Mouse (Mus musculus) gastrocnemius, postnatal 25 days (tissue): Measurements from ENCODE around the gene Gm4869. TPM values are rescaled to one million over a fixed set of nuclear protein-coding genes. Genes with fewer than 3 reads are reported as not detected.
A peak's percentile ranks its signal among the peaks of the same experiment; 100 is the strongest.

Experiments used
- DNase-seq: peaks from one replicate; pipeline ENCODE4 v3.0.0; 2022
- total RNA-seq, 2 experiments: library from RNA; stranded (reverse); gene quantifications; 1 replicate in 1 of 2; 2 replicates in 1 of 2; pipeline ENCODE4 v1.2.3; 2021

Gm4869 gene
- total RNA-seq, 2 experiments from 2014 or later: not detected

- DNase-seq: no peak
These were observed 19.5 kb downstream of the Gm4869 start for GRCm38 (mm10) chr5:140464943-140465342.

GRCm38 (mm10) chr5:140472336-140472735 lies 26.9 kb downstream of the Gm4869 start:
- DNase-seq: no peak

DNA sequence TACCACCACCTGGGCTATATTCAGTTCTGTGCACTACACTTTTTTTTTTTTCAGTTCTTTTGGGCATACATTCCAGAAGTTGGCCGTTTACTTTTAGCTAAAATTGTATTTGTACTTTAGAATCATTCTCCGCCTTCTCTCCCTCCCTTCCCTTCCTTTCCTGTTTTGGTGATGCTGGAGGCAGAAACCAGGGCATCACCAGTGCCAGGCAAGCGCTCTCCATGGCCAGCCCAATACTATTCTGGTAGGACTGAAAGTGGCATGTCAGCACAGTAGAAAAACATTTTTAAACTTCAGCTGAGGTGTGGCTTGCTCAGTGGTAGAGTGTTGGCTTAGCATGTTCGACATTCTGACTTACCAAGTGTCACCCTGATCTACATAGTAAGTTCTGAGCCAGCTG lies 36.0 kb downstream of the Gm4869 start:
- no peak for DNase-seq

DNA sequence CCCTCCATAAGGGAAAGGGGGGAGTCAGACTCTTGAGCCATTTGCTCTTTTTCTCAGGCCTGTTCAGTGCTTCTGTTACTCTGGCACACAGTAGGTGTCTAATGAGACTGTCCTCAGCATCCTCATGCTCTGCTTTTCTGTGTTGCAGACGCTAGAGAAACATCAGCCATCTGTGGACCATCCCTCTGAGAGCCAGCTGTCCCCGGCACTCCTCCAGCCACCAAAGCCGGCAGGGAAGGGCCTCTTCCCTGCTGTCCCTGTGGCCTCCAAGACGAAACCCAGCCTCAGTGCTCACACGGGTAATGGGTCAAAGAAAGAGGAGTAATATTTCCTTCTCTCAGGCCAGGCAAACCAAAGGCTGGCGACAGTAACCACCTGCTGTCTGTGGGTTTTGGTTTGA lies 45.7 kb downstream of the Gm4869 start:
- DNase-seq: no peak

GRCm38 (mm10) chr5:140492684-140493233 lies 47.3 kb downstream of the Gm4869 start:
- DNase-seq: no peak

GRCm38 (mm10) chr5:140498176-140498575 lies 52.7 kb downstream of the Gm4869 start:
- DNase-seq: no peak

- DNase-seq: no peak
These were observed 55.3 kb downstream of the Gm4869 start for GRCm38 (mm10) chr5:140500736-140501135.

DNA sequence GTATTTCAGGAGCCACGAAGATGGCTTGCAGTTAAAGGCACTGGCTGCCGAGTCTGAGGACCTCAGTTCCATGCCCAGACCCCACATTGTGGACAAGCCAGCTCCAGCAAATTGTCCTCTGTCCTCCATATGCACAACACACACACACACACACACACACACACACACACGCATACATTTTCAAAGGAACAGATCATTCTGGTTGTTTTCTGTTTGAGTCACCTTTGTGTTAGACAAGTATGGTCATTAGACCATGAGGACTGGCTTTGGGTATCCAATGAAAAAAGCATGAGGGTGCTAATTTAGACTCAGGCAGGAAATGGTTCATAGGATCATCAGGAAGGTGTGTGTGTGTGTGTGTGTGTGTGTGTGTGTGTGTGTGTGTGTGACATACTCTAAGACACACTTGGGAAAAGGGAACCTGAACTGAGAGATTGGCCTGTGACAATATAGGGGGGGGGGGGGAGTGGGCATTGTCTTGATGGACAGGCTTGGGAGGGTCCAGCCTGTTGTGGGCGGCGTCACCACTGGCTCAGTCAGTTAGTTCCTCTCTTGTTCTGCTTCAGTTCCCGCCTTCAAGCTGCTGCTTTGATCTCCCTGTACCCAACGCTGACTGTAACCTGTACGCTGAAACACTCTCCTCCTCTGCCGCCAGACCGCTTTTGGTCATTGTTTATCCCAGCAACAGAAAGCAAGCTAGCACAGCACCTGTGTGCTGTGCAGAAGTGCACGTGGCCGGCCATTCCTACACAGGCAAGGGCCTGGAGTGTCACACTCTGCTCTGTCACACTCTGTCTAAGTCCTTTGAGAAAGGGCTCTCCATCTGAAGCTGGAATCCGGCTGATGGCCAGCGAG lies 56.8 kb downstream of the Gm4869 start:
- no peak for DNase-seq

DNA sequence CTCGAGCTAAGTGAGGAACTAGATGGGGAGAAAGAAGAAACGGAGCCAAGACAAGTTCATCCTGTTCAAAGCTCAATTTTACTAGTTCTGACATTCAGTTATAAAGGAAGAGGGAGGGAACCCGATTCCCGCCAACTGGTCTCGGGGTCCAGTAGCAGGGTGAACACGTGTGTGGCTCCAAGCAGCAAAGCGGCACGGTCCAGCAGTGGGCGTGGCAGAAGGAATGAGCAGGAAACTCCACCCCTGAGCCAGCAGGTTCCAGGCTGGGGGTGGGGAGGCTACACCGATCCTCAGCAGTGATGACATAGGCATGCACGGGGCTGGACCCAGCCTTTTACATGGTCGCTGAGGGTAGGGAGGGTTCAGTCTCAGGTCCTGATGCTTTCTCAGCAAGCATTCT lies 57.5 kb downstream of the Gm4869 start:
- DNase-seq: peak; percentile 68

DNA sequence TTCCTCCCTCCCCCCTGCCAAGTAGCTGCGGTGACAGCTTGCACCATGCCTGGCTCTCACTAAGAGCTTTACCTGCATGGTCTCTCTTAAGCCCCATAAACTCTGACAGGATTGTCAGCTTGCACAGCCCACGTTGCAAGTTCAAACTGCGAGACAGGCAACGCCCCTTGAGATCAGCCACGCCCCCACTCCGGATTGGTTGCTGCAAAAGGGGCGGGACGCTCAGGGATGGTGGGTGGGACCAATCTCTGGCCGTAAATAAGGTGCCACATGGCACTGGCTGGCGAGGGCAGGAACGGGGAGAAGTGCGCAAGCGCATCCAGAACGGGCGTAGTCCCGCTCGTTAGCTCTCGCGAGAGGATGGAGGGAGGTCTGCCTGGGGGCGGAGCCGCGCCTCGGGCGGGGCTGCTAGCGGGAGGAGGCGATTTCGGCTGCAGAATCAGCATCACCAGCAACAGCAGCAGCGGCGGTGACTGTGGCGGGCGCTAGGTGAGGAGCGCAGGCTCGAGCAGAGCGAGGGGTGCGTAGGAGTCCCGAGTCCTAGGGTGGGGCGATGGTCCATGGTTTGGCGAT lies 59.8 kb downstream of the Gm4869 start, which contains the start of gene Chst12:
TSS of gene Chst12 (plus strand) at position 343 of the 573 bp plus-strand sequence.
- peak; percentile 99 for DNase-seq

DNA sequence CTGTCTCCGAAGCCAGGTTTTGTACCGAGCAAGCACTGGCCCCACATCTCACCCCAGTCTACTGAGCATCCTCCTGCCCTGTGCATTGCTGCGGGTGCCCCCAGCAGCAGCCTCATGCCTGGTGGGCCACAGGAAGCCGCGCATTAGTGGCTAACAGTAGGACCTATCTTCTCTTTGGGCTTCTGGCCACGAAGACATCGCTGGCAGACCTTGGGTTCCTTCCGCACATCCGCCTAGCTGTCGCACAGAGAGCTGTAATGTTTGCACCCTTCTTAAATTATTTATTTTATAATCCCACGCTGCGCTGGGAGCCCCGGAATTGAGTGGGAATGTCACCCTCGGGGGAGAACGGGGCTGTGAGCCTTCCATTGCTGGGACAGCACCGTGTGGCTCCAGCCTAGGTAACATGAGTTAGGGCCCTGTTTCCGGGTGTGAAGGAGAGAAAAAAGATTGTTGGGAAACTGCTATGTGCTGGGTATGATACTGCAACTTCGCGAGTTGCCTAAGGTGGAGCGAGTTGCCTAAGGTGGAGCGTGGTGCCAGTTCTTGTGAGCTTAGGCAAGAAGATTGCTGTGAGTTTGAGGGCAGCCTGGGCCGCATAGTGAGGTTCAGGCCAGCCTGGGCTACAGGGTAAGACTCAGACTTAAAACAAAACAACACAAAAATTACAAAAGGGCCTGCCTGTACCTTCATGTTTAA lies 60.8 kb downstream of the Gm4869 start:
- DNase-seq: no peak

GRCm38 (mm10) chr5:140507466-140508208 lies 62.2 kb downstream of the Gm4869 start:
- DNase-seq: no peak

GRCm38 (mm10) chr5:140508686-140509085 lies 63.2 kb downstream of the Gm4869 start:
- DNase-seq: no peak

DNA sequence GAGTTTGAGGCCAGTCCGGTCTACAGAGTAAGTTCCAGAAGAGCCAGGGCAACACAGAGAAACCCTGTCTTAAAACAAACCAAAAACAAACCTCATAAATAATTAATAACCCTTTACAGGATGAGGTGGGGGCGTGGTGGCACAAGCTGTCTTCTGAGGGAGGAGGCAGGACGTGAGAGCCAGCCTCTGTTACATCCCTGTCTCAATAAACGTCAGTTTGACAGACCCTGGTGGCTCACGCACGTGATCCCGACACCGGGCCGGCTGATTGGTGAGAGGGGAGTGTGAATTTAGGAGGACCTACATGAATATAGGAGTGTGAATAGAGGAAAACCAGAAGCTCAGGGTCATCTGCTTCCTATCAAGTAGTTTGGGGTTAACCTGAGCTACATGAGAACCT lies 63.8 kb downstream of the Gm4869 start:
- no peak for DNase-seq

GRCm38 (mm10) chr5:140510012-140511000 lies 64.9 kb downstream of the Gm4869 start:
- DNase-seq: no peak

DNA sequence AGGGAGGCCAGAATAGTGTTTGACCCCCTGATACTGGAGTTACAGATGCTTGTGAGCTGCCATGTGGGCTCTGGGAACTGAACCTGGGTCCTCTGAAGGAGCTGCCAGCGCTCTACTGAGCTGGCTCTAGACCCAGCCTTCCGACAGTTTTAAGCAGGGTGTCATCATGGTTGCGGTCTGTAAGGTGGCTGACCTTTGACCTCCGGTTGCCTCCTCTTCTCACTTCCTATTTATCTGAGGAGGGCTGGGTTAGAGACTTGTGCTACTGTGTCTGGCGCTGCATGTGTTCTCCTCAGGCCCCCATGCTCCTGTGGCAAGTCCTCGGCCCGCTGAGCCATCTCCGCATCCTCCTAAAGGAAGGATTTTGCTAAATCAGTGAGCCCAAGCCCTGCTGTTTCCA lies 68.5 kb downstream of the Gm4869 start:
- no peak for DNase-seq

GRCm38 (mm10) chr5:140514799-140515486 lies 69.5 kb downstream of the Gm4869 start:
- DNase-seq: no peak

GRCm38 (mm10) chr5:140517159-140517920 lies 71.9 kb downstream of the Gm4869 start:
- DNase-seq: no peak

DNA sequence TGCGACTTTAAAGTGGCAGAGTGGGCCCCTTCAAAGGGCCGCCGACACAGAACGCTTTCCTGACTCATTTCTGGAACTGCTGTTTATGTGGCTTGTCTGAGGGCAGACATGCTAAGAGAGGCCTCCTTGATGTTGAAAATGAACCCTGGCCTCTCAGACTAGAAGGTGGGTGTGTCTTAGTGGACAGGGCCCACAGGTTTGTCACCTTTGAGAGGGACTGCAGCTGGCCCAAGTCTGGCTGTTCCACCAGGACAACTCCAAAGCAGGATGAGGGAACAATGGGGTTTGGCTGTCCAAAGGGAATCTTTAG lies 72.4 kb downstream of the Gm4869 start:
- no peak for DNase-seq

DNA sequence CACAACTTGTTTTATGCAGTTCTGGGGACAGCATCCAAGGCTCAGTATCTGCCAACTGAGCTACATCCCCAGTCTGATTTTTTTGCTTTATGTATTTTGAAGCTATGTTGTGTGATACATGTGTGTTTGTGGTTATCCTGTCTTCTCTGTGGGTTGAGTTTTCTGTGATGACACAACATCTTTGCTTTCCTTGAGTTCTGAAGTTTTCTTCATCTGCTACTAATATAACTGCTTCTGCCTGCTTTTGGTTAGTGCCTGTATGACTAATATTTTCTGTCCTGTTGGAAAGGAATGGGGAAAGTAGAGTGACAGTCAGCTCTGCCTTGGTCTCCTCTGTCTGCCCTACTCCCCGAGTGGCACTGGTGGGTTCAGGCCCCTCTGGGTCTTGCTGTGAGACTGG lies 75.8 kb downstream of the Gm4869 start:
- no peak for DNase-seq
